ENCODE assay signal across 27 mouse cellular contexts in genomic region chr1:36014372-36014771, GRCm38 (mm10). TPM values are rescaled to one million over a fixed set of nuclear protein-coding genes. Genes with fewer than 3 reads are reported as not detected.
DNase-seq lines count a peak whose midpoint lies in the region; ATAC-seq lines count a peak whose summit lies in the region.
"Had no signal": no experiment of that assay in that cellular context is flagged by ENCODE, and none has a peak within 500 bp of the region (broad histone marks: within the 10 kb centered on the region; RNA-seq: fewer than 3 reads in every experiment).

No protein-coding gene starts in this region.

- H3K27ac ChIP-seq in kidney, embryonic 15.5 days = peak overlapping the region; percentile 87
- peak overlapping the region; percentile 46; the same call in 1 of the 2 replicates for H3K27ac ChIP-seq in midbrain, embryonic 10.5 days (replicated peaks)
- H3K27ac ChIP-seq in midbrain, embryonic 13.5 days = no peak overlapping the region
- H3K27ac ChIP-seq: embryonic facial prominence, embryonic 15.5 days; hindbrain, embryonic 15.5 days; liver, embryonic 12.5 days; midbrain, embryonic 12.5 days had no signal

- no peak overlapping the region for H3K4me2 ChIP-seq in kidney, embryonic 15.5 days
- H3K4me2 ChIP-seq in midbrain, embryonic 13.5 days (replicated peaks) = no peak overlapping the region
- H3K4me2 ChIP-seq: embryonic facial prominence, embryonic 15.5 days; hindbrain, embryonic 15.5 days; liver, embryonic 12.5 days; midbrain, embryonic 12.5 days had no signal

- H3K9ac ChIP-seq in kidney, embryonic 15.5 days = no peak overlapping the region
- H3K9ac ChIP-seq in midbrain, embryonic 13.5 days (replicated peaks) = no peak overlapping the region
- H3K9ac ChIP-seq: embryonic facial prominence, embryonic 15.5 days; hindbrain, embryonic 15.5 days; liver, embryonic 12.5 days; liver, postnatal 0 days; midbrain, embryonic 12.5 days had no signal

- ATAC-seq in kidney, embryonic 15.5 days (replicated peaks; ENCODE audit: low FRiP score) = no peak
- no peak for ATAC-seq in midbrain, embryonic 13.5 days
- ATAC-seq: activated CD4-positive, CD25-positive, alpha-beta regulatory T cell, adult 4 months; forebrain, embryonic 14.5 days; inflammation-experienced regulatory T-cells, adult 6 months; liver, embryonic 12.5 days; liver, postnatal 0 days had no signal

- H3K9me3 ChIP-seq in kidney, embryonic 15.5 days (replicated peaks) = no peaks in the 10 kb centered on the region
- peaks cover 5% of the 10 kb centered on the region for H3K9me3 ChIP-seq in midbrain, embryonic 10.5 days (replicated peaks)
- H3K9me3 ChIP-seq in midbrain, embryonic 13.5 days = no peaks in the 10 kb centered on the region
- H3K9me3 ChIP-seq: embryonic facial prominence, embryonic 10.5 days; embryonic facial prominence, embryonic 15.5 days; hindbrain, embryonic 10.5 days; hindbrain, embryonic 15.5 days; liver, embryonic 12.5 days; midbrain, embryonic 12.5 days had no signal

- H3K36me3 ChIP-seq in kidney, embryonic 15.5 days = no peaks in the 10 kb centered on the region
- no peaks in the 10 kb centered on the region for H3K36me3 ChIP-seq in midbrain, embryonic 10.5 days
- no peaks in the 10 kb centered on the region for H3K36me3 ChIP-seq in midbrain, embryonic 13.5 days
- H3K36me3 ChIP-seq: embryonic facial prominence, embryonic 10.5 days; embryonic facial prominence, embryonic 15.5 days; hindbrain, embryonic 10.5 days; hindbrain, embryonic 15.5 days; liver, embryonic 12.5 days; midbrain, embryonic 12.5 days had no signal

- peak; percentile 50 for DNase-seq in heart, adult 11 months
- no peak for DNase-seq in heart, adult 8-10 months (ENCODE audit: low spot score)
- no peak for DNase-seq in kidney, postnatal 10 days
- no peak for DNase-seq in midbrain, embryonic 10.5 days (ENCODE audit: low spot score)
- peak; percentile 10 for DNase-seq in large intestine, adult 2 months (ENCODE audit: low read depth, low spot score)
- no peak for DNase-seq in urinary bladder, postnatal 25 days (ENCODE audit: low spot score)
- DNase-seq: adrenal gland, adult 8-10 months; cerebellum, adult 2 months; cerebellum, postnatal 14 days; gastrocnemius, postnatal 25 days; heart, adult 18-20 months; heart, postnatal 14 days; layer of hippocampus, postnatal 36 days; left cerebral cortex, postnatal 4 days; liver, postnatal 0 days; lung, postnatal 14 days had no signal

- H3K4me3 ChIP-seq in kidney, embryonic 15.5 days (replicated peaks) = no peak overlapping the region
- no peak overlapping the region for H3K4me3 ChIP-seq in midbrain, embryonic 10.5 days
- no peak overlapping the region for H3K4me3 ChIP-seq in midbrain, embryonic 13.5 days (replicated peaks)
- H3K4me3 ChIP-seq: embryonic facial prominence, embryonic 10.5 days; embryonic facial prominence, embryonic 15.5 days; hindbrain, embryonic 10.5 days; hindbrain, embryonic 15.5 days; liver, embryonic 12.5 days; midbrain, embryonic 12.5 days had no signal

- WGBS in kidney, embryonic 15.5 days = 72% methylated on average over 7 of the region's 7 CpGs
- 67% methylated on average over 7 of the region's 7 CpGs for WGBS in midbrain, embryonic 10.5 days
- 58% methylated on average over 7 of the region's 7 CpGs for WGBS in midbrain, embryonic 13.5 days
- WGBS in large intestine, adult 2 months = 56% methylated on average over 7 of the region's 7 CpGs

- H3K4me1 ChIP-seq in kidney, embryonic 15.5 days = peaks cover 52% of the 10 kb centered on the region
- H3K4me1 ChIP-seq in midbrain, embryonic 10.5 days = peaks cover 33% of the 10 kb centered on the region
- peaks cover 12% of the 10 kb centered on the region for H3K4me1 ChIP-seq in midbrain, embryonic 13.5 days (replicated peaks)
- H3K4me1 ChIP-seq: liver, embryonic 12.5 days had no signal

- H3K27me3 ChIP-seq in kidney, embryonic 15.5 days = no peaks in the 10 kb centered on the region
- no peaks in the 10 kb centered on the region for H3K27me3 ChIP-seq in midbrain, embryonic 10.5 days (ENCODE audit: low read depth, poor library complexity, severe bottlenecking)
- no peaks in the 10 kb centered on the region for H3K27me3 ChIP-seq in midbrain, embryonic 13.5 days
- H3K27me3 ChIP-seq: embryonic facial prominence, embryonic 15.5 days; hindbrain, embryonic 15.5 days; liver, embryonic 12.5 days; midbrain, embryonic 12.5 days had no signal

RNA-seq across cellular contexts. Expression of gene Hs6st1, which starts 53.8 kb away (rescaled TPM):
- total RNA-seq in heart, adult 8-10 months (2022) = 10 to 100 TPM; 20.3 to 24.4 (median 21.2) TPM
- polyA plus RNA-seq in kidney, embryonic 15.5 days (2015; fragmentation: Nextera tagmentation; extraction: Ambion mirVana) = 7.2 and 7.5 TPM in 2 replicates
- polyA plus RNA-seq in midbrain, embryonic 10.5 days (2016; fragmentation: Nextera tagmentation; extraction: Ambion mirVana) = 4.9 and 5.4 TPM in 2 replicates
- polyA plus RNA-seq in midbrain, embryonic 13.5 days (2015; fragmentation: Nextera tagmentation; extraction: Ambion mirVana) = 10.4 and 11.0 TPM in 2 replicates
- 46.7 and 59.4 TPM in 2 replicates for polyA plus RNA-seq in large intestine, adult 2 months (2012; rRNA removed)

Comparison
In these comparisons a context has a peak if more than half of its experiments do, and no peak if none do; other contexts are left out.
1. DNase-seq: peak in heart, adult 11 months (single experiment) and large intestine, adult 2 months (single experiment); none in heart, adult 8-10 months (single experiment), kidney, postnatal 10 days (single experiment), midbrain, embryonic 10.5 days (single experiment) and urinary bladder, postnatal 25 days (single experiment).